Mouse (Mus musculus) erythroblast, adult 5-6 weeks (primary cell): Measurements from ENCODE around the gene 1700049E17Rik1. TPM values are rescaled to one million over a fixed set of nuclear protein-coding genes. Genes with fewer than 3 reads are reported as not detected.
"Not testable (repeated sequence)": the region's sequence is repeated elsewhere in the genome, so short reads cannot be mapped to it uniquely, and the experiment has no call there.

ENCODE experiments used
- ATAC-seq: replicated peaks from 2 replicates; pipeline ENCODE4 v1.8.0; 2016; ENCODE audit warnings: moderate number of reproducible peaks, mild to moderate bottlenecking, moderate TSS enrichment, inconsistent platforms; ENCODE audit not compliant: poor library complexity, low FRiP score, severe bottlenecking
- total RNA-seq, 2 experiments: library from RNA; stranded (forward) in 1 of 2; stranded (reverse) in 1 of 2; fragments of 150-400 nt in 1 of 2; fragments of 200-764, 138-1000 nt in 1 of 2; gene quantifications; 2 replicates each; pipeline versions ENCODE4 v1.2.3 to v1.2.4; 2015 to 2017; ENCODE audit warnings: low replicate concordance in 2 of 2

Gene 1700049E17Rik1
- total RNA-seq (2015; ENCODE audit: low replicate concordance) (not detected in 2 replicates), total RNA-seq (2017; ENCODE audit: low replicate concordance) (not detected in 2 replicates)

- ATAC-seq = not testable (repeated sequence)
Observed at GRCm38 (mm10) chr14:41924649-41925048, at the start of gene 1700049E17Rik1. Gene 1700049E17Rik1, plus strand, starts transcription at chr14:41924949.

GRCm38 (mm10) chr14:41907190-41907589, 17.6 kb upstream of the 1700049E17Rik1 start, which contains the start of gene Gm7980:
Gene Gm7980, minus strand, starts transcription at chr14:41907290.
- not testable (repeated sequence) for ATAC-seq

GRCm38 (mm10) chr14:41943695-41944094, 18.9 kb downstream of the 1700049E17Rik1 start, which contains the start of gene 1700024B05Rik:
Gene 1700024B05Rik, plus strand, starts transcription at chr14:41943995.
- not testable (repeated sequence) for ATAC-seq

GRCm38 (mm10) chr14:41964095-41964494, 39.3 kb downstream of the 1700049E17Rik1 start:
- ATAC-seq = not testable (repeated sequence)

GRCm38 (mm10) chr14:41967827-41968226, 43.1 kb downstream of the 1700049E17Rik1 start, which contains the start of gene Gm6401:
Gene Gm6401, minus strand, starts transcription at chr14:41967927.
- not testable (repeated sequence) for ATAC-seq

GRCm38 (mm10) chr14:41968596-41968995, 43.8 kb downstream of the 1700049E17Rik1 start:
- not testable (repeated sequence) for ATAC-seq

Other genes with a start within 250 kb of the 1700049E17Rik1 start
- gene Gm8068, start 223.1 kb upstream of the 1700049E17Rik1 start, total RNA-seq (2015; ENCODE audit: low replicate concordance) = not detected in 2 replicates
- not detected in 2 replicates for gene Gm8068, start 223.1 kb upstream of the 1700049E17Rik1 start, total RNA-seq (2017; ENCODE audit: low replicate concordance)
- not detected in 2 replicates for gene Gm7929, start 174.3 kb upstream of the 1700049E17Rik1 start, total RNA-seq (2015; ENCODE audit: low replicate concordance)
- not detected in 2 replicates for gene Gm7929, start 174.3 kb upstream of the 1700049E17Rik1 start, total RNA-seq (2017; ENCODE audit: low replicate concordance)
- not detected in 2 replicates for gene Gm47189, start 152.5 kb upstream of the 1700049E17Rik1 start, total RNA-seq (2015; ENCODE audit: low replicate concordance)
- not detected in 2 replicates for gene Gm47189, start 152.5 kb upstream of the 1700049E17Rik1 start, total RNA-seq (2017; ENCODE audit: low replicate concordance)
- not detected in 2 replicates for gene Gm7980, start 17.7 kb upstream of the 1700049E17Rik1 start, total RNA-seq (2015; ENCODE audit: low replicate concordance)
- gene Gm7980, start 17.7 kb upstream of the 1700049E17Rik1 start, total RNA-seq (2017; ENCODE audit: low replicate concordance) = not detected in 2 replicates
- gene 1700024B05Rik, start 19.0 kb downstream of the 1700049E17Rik1 start, total RNA-seq (2015; ENCODE audit: low replicate concordance) = not detected in 2 replicates
- gene 1700024B05Rik, start 19.0 kb downstream of the 1700049E17Rik1 start, total RNA-seq (2017; ENCODE audit: low replicate concordance) = not detected in 2 replicates
- not detected in 2 replicates for gene Gm6401, start 43.0 kb downstream of the 1700049E17Rik1 start, total RNA-seq (2015; ENCODE audit: low replicate concordance)
- gene Gm6401, start 43.0 kb downstream of the 1700049E17Rik1 start, total RNA-seq (2017; ENCODE audit: low replicate concordance) = not detected in 2 replicates
- not detected in 2 replicates for gene Gm3543, start 58.4 kb downstream of the 1700049E17Rik1 start, total RNA-seq (2015; ENCODE audit: low replicate concordance)
- gene Gm3543, start 58.4 kb downstream of the 1700049E17Rik1 start, total RNA-seq (2017; ENCODE audit: low replicate concordance) = not detected in 2 replicates
- not detected in 2 replicates for gene Gm7951, start 192.4 kb downstream of the 1700049E17Rik1 start, total RNA-seq (2015; ENCODE audit: low replicate concordance)
- gene Gm7951, start 192.4 kb downstream of the 1700049E17Rik1 start, total RNA-seq (2017; ENCODE audit: low replicate concordance) = not detected in 2 replicates
- gene Gm17027, start 237.7 kb downstream of the 1700049E17Rik1 start, total RNA-seq (2015; ENCODE audit: low replicate concordance) = not detected in 2 replicates
- gene Gm17027, start 237.7 kb downstream of the 1700049E17Rik1 start, total RNA-seq (2017; ENCODE audit: low replicate concordance) = not detected in 2 replicates